Mouse (Mus musculus): ENCODE results near the gene Cd52.

Cd52 gene

DNA sequence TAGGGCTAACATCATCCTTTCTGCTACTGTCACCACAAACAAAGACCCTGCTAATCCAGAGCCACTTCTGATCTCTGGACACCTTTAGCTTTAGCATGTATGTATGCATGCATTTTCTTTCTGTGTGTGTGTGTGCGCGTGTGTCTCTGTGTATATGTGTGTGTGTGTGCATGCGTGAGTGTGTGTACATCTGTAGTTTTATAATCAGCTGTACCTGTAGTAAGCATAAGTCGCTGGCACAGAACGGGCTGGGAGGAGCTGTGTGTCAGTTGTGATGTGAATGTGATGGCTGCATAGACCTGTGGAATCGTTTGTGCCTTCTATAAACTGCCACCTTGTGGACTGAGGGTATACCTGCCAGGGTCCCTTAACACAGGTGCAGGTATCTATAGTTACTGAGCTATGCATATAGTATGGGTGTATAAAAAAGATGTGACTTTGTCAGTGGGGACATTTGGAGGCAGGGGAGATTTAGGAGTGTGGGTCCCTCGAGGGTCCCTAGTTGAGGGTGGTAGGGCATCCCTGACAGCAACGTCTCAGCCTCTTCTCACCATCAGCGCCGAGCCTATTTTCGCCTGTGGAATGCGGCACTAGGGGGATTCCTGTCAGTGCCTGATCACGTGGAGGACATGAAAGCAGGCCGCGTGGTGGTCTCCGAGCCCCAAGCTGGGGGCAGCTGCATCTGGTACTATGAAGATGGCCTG, 4.2 kb downstream of the Cd52 start:
- DNase-seq (ENCODE audit: low spot score) = no peak

DNA sequence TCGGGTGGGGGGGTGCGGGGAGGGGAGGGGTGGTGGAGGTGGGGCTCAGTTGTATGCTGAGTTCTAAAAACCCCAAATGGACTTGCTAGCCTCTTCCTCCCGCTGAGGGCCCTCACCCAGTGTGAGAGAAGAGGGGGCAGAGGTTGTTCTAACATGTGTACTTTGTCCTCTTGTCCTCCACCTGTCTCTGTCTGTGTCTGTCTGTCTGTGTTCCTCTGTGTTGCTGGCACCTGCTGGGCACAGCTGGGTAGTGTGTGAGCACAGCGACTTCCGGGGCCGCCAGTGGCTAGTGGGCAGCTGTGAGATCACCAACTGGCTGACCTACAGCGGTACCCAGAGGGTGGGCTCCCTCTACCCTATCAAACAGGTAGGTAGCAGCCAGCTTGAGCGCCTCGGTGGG, 5.9 kb downstream of the Cd52 start:
- no peak for DNase-seq (ENCODE audit: low spot score)

DNA sequence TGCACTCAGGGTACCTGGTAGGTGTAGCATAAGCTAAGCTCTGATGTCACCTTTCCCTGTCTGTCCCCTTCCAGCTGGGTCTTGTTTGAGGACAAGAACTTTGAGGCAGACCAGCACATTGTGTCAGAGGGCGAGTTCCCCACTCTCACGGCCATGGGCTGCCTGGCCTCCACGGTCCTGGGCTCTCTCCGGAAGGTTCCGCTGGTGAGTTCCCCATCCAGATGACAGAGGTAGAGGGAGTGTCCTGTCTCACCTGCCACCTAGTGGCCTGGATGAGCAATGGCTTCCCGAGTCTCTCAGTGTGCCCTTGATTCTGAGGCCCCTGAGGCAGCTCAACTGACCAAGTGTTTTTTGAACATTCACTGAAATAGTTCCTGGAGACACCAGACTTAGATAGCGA, 7.5 kb downstream of the Cd52 start:
- DNase-seq (ENCODE audit: low spot score) = peak; percentile 77

DNA sequence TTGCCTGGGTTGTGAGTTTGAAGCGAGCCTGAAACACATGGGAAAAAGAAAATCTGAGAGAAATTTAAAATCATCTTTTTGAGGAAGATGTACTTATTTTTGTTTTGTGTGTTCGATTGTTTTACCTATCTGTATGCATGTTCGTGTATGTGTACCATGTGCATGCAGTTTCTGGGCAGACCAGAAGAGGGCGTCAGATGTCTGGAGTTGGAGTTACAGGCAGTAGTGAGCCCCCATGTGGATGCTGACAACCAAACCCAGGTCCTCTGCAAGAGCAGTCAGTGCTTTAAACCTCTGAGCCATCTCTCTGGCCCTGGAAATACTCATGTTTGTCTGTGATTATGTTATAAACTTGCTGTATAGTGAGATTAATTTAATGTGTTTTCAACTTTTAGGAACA, 9.9 kb downstream of the Cd52 start:
- DNase-seq (ENCODE audit: low spot score) = no peak

DNA sequence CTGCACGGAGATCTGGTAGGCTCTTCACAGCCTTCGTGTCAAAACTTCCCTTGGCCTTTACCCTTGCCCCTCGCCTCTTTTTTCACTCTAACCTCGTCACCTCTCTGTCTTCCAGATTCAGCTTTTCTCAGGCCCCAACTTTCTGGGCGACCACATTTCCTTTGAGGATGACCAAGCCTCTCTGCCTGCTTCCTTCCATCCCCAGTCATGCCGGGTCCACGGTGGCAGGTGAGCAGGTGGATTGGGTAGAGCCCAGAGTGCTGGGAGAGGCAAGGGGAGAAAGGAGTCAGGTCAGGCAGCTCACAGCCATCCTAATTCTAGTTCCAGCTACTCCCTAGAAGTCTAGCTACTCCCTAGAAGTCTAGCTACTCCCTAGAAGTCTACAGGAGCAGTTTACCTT, 12.4 kb downstream of the Cd52 start:
- no peak for DNase-seq (ENCODE audit: low spot score)

DNA sequence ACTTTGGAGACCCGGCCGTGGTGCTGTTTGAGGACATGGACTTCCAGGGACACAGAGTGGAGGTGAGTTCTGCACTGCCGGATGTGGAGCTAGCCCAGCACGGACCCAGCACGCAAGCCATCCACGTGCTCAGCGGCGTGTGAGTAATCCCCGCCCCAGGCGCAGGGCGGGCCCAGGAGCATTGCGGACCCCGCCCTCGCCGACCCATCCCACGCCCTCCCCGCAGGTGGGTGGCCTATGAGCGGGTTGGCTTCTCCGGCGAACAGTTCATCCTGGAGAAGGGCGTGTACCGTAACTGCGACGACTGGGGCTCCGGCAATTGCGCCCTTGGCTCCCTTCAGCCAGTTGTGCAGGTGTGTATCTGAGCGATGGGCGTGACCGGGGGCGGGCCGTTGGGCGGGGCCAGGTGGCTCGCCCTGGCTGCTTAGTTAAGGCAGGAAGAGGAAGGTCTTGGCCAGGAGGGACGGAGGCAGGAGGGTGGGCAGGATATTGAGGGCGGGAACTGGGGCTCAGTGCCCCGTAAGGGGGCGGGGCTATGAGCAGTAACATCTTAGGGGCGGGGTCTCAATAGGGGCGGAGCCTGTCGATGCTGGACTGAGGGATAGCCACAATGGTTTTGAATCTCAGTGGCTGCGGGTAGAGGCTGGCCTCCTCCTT, 13.0 kb downstream of the Cd52 start:
- peak; percentile 91 for DNase-seq (ENCODE audit: low spot score)

DNA sequence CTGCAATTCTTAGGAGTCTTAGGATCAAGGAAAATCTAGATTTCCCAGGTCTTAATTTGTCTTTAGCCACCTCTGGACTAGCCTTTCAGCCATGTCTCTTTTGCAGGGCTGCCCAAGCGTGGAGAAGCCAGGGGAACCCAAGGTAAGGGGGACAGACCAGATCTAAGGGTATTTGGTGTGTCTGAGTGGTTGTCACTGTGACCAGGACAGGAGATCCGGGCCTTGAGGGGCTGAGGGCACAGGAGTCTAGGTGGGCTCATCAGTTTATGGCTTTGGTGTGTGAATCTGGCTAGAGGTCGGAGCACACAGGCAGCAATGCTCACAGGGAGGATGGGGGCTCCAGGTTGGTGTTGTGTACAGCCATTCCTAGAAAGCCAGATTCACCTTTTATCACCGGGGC, 14.2 kb downstream of the Cd52 start:
- no peak for DNase-seq (ENCODE audit: low spot score)

DNA sequence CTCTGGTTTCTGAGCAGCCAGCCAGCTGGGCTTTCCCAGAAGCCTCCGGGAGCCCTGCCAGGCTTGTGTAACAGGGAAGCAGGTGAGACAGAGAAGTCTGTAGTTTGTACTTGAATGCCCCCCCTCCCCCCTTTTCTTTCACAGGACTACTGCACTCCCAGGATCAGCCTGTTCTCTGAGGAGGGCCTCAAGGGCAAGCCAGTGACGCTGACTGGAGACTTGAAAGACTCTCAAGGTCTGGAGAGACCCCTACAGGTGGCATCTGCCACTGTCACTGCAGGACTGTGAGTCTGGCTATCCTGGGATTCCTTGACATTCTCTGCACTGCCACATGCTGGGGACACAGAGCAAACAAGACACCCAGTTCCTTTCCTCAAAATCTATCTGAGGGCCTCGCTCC, 16.2 kb downstream of the Cd52 start:
- peak; percentile 91 for DNase-seq (ENCODE audit: low spot score)

DNA sequence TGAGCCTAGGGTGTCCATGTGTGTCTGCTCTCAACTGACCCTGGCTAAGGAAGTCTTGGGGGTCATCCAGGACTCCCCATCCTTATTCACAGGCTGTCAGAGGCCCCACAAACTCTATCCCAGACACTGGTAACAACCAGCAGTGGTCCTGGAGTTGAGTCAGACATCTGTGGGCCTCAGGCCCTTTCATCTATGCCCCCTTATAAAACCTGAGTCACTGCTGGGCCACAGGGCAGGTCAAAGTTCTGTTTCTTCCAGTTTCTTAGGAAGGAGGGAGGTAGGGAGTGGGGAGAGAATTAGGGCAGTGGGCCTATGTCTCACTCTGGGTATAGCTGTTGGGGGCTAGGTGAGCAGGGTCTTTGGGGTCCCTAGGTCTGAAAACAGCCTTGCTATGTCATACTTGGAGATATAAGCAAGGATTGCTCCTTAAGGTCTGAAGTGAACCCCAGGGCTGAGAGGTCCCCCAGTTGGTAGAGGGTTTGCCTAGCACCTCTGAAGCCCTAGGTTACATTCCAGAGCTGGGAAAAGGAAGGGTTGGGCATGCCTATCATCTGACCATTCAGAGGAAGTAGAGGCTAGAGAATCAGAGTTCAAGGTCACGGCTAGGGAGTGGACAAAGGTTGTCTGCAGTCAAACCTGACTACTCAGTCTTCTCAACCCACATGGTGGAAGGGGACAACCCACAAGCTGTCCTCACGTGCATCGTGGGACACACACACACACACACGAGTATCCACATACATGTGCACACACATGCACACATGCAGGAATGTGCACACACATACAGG, 25.9 kb downstream of the Cd52 start:
- no peak for DNase-seq (ENCODE audit: low spot score)

DNA sequence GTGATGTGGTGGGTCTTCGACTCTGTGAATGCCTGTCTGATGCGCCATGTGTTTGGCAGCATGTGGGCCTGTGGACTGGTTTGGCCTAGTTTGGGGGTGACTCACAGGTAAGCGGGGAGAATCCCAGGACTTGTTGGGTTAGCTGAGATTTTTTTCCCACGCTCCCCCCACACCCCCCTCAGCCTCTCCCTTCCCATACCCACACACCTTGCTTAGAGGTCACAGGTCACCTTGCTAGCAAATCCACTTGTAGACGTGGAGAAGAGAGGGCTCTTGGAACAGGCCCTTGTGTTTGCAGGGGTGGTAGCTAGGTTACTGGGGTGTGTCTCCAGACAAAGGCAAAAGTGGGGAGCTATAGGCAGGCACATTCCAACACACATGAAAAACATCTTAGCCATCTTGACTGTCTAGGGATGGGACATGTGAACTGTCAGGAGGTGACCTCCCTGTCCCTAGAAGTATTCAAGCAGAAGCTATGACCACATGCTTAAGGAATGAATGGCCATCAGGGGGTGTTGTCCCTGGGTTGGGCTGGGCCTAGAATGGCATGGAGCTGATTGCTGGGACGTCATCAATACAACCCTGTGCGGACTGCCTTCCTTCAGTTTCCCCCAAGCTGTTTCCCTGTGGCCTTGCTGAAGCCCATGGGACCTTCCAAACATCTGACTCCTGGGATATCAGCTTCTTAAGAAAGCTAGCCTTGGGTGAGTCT, 26.9 kb downstream of the Cd52 start:
- no peak for DNase-seq (ENCODE audit: low spot score)

DNA sequence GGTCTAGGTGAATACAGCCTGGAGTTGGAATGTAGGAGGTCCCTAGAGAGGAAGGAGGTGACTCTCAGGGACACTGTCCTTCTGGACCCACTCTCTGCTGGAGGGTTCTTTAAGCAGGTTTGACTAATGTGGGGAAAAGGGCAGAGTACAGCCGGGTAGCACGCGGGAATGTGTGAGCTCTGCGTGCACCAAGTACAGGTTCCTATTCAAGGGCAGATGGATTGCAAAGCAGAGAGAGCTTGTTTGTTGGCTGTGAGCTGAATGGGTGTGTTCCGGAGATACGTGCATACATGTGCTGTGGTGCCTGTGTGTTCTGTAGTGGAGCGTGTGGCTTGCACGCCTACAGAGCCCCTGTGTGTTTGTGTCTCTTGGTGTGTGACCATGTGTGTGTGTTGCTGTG, 27.5 kb downstream of the Cd52 start:
- DNase-seq (ENCODE audit: low spot score) = no peak

DNA sequence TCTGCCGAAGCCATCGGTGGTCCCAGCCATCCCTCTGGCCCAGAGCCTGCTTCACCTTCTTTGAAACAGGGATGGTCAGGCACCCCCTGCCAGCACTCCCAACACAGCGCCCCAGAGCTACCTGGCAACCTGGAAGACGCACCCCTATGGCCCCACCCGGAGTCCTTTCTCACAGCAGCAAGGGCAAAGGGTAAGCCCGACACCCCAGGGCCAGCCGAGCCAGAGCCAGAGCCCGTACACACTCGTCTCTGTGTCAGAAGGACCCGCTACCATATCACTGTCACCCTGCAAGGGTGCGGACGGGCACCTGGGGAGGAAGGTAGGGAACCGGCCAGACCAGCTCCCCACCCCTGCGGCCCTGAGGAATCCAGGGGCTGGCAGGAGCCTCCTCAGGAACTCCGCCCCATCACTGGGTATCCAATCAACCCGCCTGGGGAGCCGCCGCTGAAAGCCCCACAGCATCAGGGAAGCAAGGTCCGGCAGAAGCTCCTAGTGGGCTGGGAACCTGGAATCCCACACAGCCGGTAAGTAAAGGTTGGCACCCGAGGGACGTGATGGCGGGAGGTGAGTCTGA, 29.4 kb downstream of the Cd52 start:
- DNase-seq (ENCODE audit: low spot score) = no peak

DNA sequence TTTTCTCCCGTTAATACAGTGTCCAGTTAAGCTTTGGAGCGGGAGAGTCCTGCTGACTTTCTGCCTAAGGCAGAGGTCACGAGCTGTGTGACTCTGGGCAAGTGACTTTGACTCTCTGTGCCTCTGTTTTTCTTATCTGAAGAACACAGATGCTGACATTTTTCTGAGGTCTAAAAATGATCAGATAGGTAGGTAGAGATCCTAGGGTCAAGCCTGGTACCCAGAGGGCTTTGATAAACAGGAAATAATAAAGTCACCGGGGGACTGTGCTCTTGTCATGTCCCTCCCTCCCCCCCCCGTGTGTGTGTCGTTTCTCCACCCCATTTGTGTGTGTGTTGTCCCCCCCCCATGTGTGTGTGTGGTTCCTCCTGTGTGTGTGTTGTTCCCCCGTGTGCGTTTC, 32.3 kb downstream of the Cd52 start:
- no peak for DNase-seq (ENCODE audit: low spot score)

DNA sequence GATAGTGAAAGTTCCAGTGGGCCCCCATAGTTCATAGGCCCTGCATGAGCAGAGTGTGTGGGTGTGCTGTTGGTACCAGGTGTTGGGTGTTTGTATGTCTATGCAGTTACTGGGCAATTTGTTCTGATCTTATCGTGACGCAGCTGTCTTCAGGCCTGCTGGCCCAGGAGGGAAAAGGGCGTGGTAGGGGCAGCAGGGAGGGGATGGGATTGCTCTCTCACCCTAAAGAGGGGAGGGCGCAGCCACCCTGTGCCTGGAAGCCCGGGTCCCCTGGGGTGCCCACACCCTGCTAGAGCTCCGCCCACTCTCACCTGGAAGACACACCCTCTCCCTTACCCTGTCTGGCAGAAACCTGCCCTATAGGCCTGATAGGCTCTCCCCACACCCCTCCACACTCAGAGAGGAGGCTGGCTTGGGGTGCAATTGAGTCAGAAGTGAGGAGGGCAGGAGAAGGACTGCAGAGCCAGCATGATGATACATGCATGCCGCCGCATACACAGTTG, 32.9 kb downstream of the Cd52 start:
- no peak for DNase-seq (ENCODE audit: low spot score)

DNA sequence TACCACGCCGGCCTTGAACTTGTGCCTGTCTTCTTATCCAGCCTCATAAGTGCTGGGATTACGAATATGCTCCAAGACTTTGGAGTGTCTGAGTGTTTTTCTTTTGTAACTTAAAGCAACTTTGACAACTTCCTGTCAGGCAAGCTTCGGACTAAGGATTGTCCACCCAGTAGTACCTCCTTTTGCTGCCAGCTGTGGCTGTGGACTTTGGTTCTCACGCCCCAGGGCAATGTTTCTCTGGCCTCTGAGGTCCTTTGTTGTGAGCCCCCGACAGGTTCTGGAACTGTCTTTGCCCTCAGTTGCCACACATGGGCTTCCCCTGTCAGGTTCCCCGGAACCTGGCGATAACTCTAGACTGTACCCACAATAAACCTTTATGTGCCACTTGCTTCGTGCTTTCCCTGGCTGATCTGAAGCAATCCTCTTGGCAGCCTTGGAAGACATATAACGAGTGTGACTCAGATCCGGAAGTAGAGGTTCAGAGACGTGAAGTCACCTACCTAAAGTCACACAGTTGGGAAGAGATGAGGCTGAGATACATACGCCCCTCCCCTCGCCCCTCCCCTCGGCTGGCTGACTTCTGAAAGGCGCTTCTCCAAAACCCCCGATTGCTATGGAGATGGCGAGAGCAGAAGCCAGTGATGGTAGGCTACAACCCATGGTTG, 33.6 kb downstream of the Cd52 start:
- no peak for DNase-seq (ENCODE audit: low spot score)

DNA sequence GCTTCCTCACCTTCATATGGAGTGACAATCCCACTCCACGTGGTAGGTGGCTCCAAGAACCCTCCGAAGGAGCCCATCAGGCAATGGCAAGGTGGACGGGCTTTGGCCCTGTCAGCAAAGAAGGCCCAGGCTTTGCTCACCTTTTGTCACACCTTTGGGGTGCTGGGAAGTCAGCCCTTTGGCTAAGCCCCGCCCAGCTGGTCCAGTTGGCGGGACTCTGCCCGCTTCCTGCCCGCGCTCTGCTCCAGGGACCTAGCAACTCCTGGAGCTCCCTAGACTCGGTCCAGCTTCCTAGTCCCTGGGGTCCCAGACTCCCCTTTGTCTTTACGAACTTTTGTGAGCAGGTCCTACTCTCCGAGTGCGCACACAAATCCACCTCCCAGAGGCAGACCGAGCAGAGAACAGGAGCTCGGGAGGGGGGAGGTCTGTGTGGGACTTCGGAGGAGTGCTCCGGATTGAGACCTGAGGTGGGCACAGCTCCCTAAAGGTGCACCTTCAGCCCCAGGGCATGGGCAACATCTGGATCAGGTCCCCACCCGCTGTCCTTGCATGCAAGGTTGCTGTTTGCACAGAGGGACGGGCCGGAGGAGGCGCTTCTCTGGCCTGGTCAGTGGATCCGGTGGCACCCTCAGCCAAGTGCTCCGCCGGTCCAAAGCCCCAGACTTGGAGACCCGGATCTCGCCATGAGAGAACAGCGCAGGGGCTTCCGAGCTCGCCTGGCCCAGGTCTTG, 34.6 kb downstream of the Cd52 start, which contains the start of gene Crybg2:
Crybg2 (plus strand) TSS at position 681 of the 731 bp plus-strand sequence.
- DNase-seq (ENCODE audit: low spot score) = no peak

DNA sequence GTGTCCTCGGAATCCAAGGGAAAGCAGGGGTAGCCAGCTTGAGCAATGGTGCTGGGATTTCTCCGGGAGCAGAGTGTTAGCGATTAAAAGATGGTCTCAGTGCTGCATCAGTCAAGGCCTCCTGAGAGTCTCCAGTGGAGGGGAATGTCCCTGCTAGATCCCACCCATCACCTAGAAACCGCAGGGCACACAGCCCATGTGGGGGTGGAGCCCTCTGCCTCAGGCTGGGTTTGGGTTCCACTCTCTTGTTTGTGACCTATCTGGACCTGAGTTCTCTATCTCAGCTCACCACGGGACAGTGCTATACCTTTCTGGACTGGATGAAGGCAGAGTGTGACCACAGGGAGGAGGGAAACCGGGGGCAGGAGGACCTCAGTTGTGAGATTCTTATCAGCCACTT, 36.0 kb downstream of the Cd52 start:
- no peak for DNase-seq (ENCODE audit: low spot score)

DNA sequence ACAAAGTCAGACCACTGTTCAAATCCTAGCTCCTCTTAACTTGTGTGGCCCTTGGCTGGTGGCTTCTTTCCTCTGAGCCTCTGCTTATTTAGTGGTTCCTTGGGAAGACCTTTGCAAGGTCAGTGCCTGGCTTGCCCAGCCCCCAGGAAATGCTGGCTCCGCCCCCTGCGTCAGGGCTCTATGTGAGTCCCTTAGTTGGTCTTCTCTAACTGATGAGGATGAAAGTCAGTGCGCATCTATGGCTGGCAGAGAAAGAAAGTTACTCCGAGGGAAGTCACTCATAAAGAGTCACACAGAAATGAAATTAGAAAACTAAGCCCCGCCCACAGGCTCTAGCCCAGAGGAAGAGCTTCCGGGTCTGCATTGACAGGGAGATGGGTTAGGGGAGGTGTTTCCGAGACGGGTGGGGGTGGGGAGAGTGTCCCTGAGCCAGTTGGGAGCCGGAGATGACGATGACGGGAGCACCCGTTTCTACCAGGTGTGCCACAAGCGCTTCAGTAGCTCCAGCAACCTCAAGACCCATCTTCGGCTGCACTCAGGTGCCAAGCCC, 36.6 kb downstream of the Cd52 start:
- no peak for DNase-seq (ENCODE audit: low spot score)

DNA sequence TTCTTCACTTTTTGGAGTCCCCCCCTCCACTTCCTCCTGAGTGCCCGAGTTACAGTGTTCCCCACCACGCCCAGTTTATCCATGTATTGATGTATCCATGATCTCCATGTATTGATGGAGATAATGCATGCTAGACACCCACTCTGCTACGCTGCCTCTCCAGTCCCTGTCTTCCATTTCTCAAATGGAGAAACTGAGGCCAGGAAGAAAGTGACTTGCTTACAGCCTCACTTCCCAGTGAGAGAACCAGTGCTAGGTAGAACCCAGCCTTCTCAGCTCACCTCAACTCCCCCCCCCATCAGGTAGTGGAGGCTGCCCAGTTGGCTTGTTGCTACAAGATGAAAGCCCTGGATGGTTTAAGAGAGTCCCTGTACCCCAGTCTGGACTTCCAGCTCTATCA, 41.3 kb downstream of the Cd52 start, which contains the start of gene Zfp683:
Zfp683 (plus strand) TSS at position 301 of the 400 bp plus-strand sequence.
- DNase-seq (ENCODE audit: low spot score) = no peak

DNA sequence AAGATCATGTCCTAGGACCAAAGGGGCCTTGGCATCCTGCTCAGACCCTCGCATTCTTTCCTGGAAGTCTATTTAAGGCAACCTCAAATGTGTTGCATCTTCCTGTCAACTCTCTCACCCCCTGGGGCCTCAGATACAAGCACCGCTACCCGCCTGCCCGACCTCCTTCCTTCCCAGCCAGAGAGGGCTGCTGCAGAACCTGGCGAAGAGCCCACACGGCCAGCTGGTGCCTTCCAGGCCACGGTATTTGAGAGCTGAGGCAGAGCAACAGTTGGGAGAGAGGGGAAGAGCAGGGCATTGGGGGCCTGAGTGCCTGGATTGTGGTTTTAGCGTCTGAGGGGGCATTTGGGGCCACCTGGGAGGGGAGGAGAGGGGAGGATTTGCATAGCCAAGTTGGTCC, 42.3 kb downstream of the Cd52 start:
- DNase-seq (ENCODE audit: low spot score) = no peak

All from embryo, embryonic 10.5 days (tissue).